ENCODE assay signal across 27 mouse cellular contexts in the genomic region with DNA sequence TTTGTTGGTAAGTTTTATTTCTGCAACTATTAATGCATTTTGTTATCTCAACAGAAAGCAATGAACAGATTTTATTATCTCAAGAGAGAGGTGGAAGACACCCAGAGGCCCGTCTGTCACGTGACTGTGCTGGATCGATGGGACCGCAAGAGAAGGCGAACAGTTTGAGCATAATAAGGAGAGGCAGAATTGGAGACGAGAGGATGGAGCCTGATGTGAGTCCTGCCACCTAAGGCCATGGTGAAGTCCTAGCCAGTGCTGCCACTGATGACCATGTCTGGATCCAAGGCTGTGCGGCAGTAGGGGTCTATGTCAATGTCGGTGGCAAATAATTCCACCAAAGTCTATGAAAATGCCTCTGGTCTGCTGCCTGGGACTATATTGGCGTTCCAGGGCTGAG.
"Had no signal": no experiment of that assay in that cellular context is flagged by ENCODE, and none has a peak within 500 bp of the region (broad histone marks: within the 10 kb centered on the region; RNA-seq: fewer than 3 reads in every experiment).

No protein-coding gene starts in this region.

- H3K27ac ChIP-seq: embryonic facial prominence, embryonic 10.5 days; embryonic facial prominence, embryonic 12.5 days; embryonic facial prominence, embryonic 13.5 days; embryonic facial prominence, embryonic 15.5 days; forebrain, embryonic 12.5 days; forebrain, embryonic 13.5 days; gastrocnemius, adult 2 months; heart, adult 2 months had no signal

- H3K4me2 ChIP-seq: embryonic facial prominence, embryonic 12.5 days; embryonic facial prominence, embryonic 13.5 days; embryonic facial prominence, embryonic 15.5 days; forebrain, embryonic 12.5 days; forebrain, embryonic 13.5 days had no signal

- H3K9me3 ChIP-seq: embryonic facial prominence, embryonic 10.5 days; embryonic facial prominence, embryonic 12.5 days; embryonic facial prominence, embryonic 13.5 days; embryonic facial prominence, embryonic 15.5 days; forebrain, embryonic 12.5 days; forebrain, embryonic 13.5 days had no signal

- H3K27me3 ChIP-seq: embryonic facial prominence, embryonic 12.5 days; embryonic facial prominence, embryonic 13.5 days; embryonic facial prominence, embryonic 15.5 days; forebrain, embryonic 12.5 days; forebrain, embryonic 13.5 days had no signal

- H3K36me3 ChIP-seq: embryonic facial prominence, embryonic 10.5 days; embryonic facial prominence, embryonic 12.5 days; embryonic facial prominence, embryonic 13.5 days; embryonic facial prominence, embryonic 15.5 days; forebrain, embryonic 12.5 days had no signal

- DNase-seq: cerebellum, adult 18-20 months; cerebellum, adult 2 months; cerebellum, adult 8-10 months; cerebellum, adult 9-10 months; cerebellum, adult 9-11 months; cerebellum, postnatal 10 days; cerebellum, postnatal 14 days; cerebellum, postnatal 25 days; cerebellum, postnatal 36 days; embryo, embryonic 11 days; forebrain, postnatal 0 days; gastrocnemius, adult 2 months; gastrocnemius, postnatal 10 days; gastrocnemius, postnatal 14 days; gastrocnemius, postnatal 25 days; gastrocnemius, postnatal 36 days; heart, adult 18-20 months had no signal

- H3K9ac ChIP-seq: embryonic facial prominence, embryonic 12.5 days; embryonic facial prominence, embryonic 13.5 days; embryonic facial prominence, embryonic 15.5 days; forebrain, embryonic 12.5 days; forebrain, embryonic 13.5 days; forebrain, postnatal 0 days had no signal

- ATAC-seq: forebrain, embryonic 13.5 days; forebrain, embryonic 14.5 days; forebrain, embryonic 16.5 days; forebrain, postnatal 0 days had no signal

- H3K4me1 ChIP-seq: embryonic facial prominence, embryonic 10.5 days; embryonic facial prominence, embryonic 12.5 days; embryonic facial prominence, embryonic 13.5 days; embryonic facial prominence, embryonic 15.5 days; forebrain, embryonic 12.5 days; forebrain, embryonic 13.5 days had no signal

- H3K4me3 ChIP-seq: embryonic facial prominence, embryonic 10.5 days; embryonic facial prominence, embryonic 12.5 days; embryonic facial prominence, embryonic 13.5 days; embryonic facial prominence, embryonic 15.5 days; erythroblast, embryonic 14.5 days; forebrain, embryonic 12.5 days; forebrain, embryonic 13.5 days; gastrocnemius, adult 2 months; heart, adult 2 months had no signal
